In the genomic region with DNA sequence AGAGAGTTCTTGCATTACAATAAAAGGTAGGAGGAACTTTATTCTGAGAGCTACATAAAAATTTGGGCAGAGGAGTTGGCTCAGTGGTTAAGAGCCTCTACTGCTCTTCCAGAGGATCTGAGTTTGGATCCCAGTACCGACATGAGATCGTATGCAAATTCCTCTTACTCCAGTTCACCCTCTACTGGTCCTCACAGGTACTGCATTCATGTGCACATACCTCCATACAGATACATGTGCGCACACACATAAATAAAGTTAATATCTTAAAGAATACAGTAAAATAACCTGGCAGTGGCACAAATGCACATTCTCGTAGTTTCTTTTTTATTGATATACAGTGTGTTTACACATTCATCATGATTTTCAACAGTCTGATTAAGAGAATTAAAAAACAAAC, we compare ENCODE assay signal across 25 mouse cellular contexts.
DNase-seq lines count a peak whose midpoint lies in the region; ATAC-seq and TF ChIP-seq lines count a peak whose summit lies in the region.
"Had no signal": no experiment of that assay in that cellular context is flagged by ENCODE, and none has a peak within 500 bp of the region (broad histone marks: within the 10 kb centered on the region; RNA-seq: fewer than 3 reads in every experiment).

No protein-coding gene starts in this region.

- no peaks in the 10 kb centered on the region for H3K27me3 ChIP-seq in heart, adult 2 months (ENCODE audit: control insufficient read depth, insufficient read depth, low read length)
- no peaks in the 10 kb centered on the region for H3K27me3 ChIP-seq in liver, postnatal 0 days (ENCODE audit: insufficient read depth, low read length)
- H3K27me3 ChIP-seq: forebrain, embryonic 12.5 days; heart, embryonic 13.5 days; hindbrain, embryonic 12.5 days; megakaryocyte, embryonic 14.5 days; neural tube, embryonic 13.5 days had no signal

- 91% methylated on average over 4 of the region's 4 CpGs for WGBS in heart, adult 2 months
- WGBS in liver, postnatal 0 days (ENCODE audit: insufficient replicate concordance) = 79% methylated on average over 4 of the region's 4 CpGs

- 0 out of 2 replicates have a peak, but pooled peaks cover 2% of the 10 kb centered on the region for H3K9me3 ChIP-seq in liver, postnatal 0 days (ENCODE audit: low read length)
- H3K9me3 ChIP-seq: forebrain, embryonic 12.5 days had no signal

- no peaks in the 10 kb centered on the region for H3K36me3 ChIP-seq in heart, adult 2 months (ENCODE audit: control insufficient read depth, insufficient read depth, low read length)
- H3K36me3 ChIP-seq in liver, postnatal 0 days (replicated peaks; ENCODE audit: insufficient read depth, low read length) = no peaks in the 10 kb centered on the region
- H3K36me3 ChIP-seq: forebrain, embryonic 12.5 days; heart, embryonic 13.5 days; hindbrain, embryonic 12.5 days; neural tube, embryonic 13.5 days had no signal

- no peaks in the 10 kb centered on the region for H3K4me1 ChIP-seq in heart, adult 2 months (ENCODE audit: control insufficient read depth, insufficient read depth, low read length)
- no peaks in the 10 kb centered on the region for H3K4me1 ChIP-seq in liver, postnatal 0 days (ENCODE audit: insufficient read depth)
- H3K4me1 ChIP-seq: forebrain, embryonic 12.5 days; heart, embryonic 13.5 days; hindbrain, embryonic 12.5 days; megakaryocyte, embryonic 14.5 days; neural tube, embryonic 13.5 days had no signal

- no peaks in the 10 kb centered on the region for H3K79me2 ChIP-seq in heart, adult 2 months (replicated peaks; ENCODE audit: control insufficient read depth, insufficient read depth, low read length)

- no peak for TF ChIP-seq EP300 in heart, adult 2 months (IDR thresholded peaks at IDR 0.05; ENCODE audit: insufficient read depth, low read depth, low read length)
- no peak for TF ChIP-seq EP300 in liver, postnatal 0 days (IDR thresholded peaks at IDR 0.05; ENCODE audit: low read depth)

- no peak overlapping the region for H3K4me2 ChIP-seq in liver, postnatal 0 days (ENCODE audit: low read depth, low read length)
- H3K4me2 ChIP-seq: forebrain, embryonic 12.5 days; heart, embryonic 13.5 days; hindbrain, embryonic 12.5 days; neural tube, embryonic 13.5 days had no signal

- no peak overlapping the region for H3K9ac ChIP-seq in heart, adult 2 months (ENCODE audit: low read depth, low read length)
- H3K9ac ChIP-seq in liver, postnatal 0 days (replicated peaks) = no peak overlapping the region
- H3K9ac ChIP-seq: forebrain, embryonic 12.5 days; heart, embryonic 13.5 days; hindbrain, embryonic 12.5 days; neural tube, embryonic 13.5 days had no signal

- intact Hi-C loops in heart, adult 2 months (cut with DNase I) = no loop called here
- intact Hi-C loops in heart, postnatal 25 days (cut with DNase I) = no loop called here

- peak; percentile 34 for TF ChIP-seq CTCF in heart, adult 2 months (IDR thresholded peaks at IDR 0.05)
- TF ChIP-seq CTCF in liver, postnatal 0 days (IDR thresholded peaks at IDR 0.05; ENCODE audit: low read depth) = peak; percentile 24; the same call in 1 of the 2 replicates
- TF ChIP-seq CTCF in brain, embryonic 14.5 days (IDR thresholded peaks at IDR 0.05; ENCODE audit: borderline replicate concordance, extremely low read depth, insufficient read depth, insufficient read length) = peak; percentile 28; the same call in 1 of the 2 replicates

- no peak overlapping the region for H3K27ac ChIP-seq in heart, adult 2 months
- no peak overlapping the region for H3K27ac ChIP-seq in liver, postnatal 0 days (ENCODE audit: low read depth)
- H3K27ac ChIP-seq: forebrain, embryonic 12.5 days; heart, embryonic 13.5 days; hindbrain, embryonic 12.5 days; neural tube, embryonic 13.5 days had no signal

- TF ChIP-seq POLR2A in heart, adult 2 months (IDR thresholded peaks at IDR 0.05; ENCODE audit: insufficient read depth, low read depth, low read length) = no peak
- no peak for TF ChIP-seq POLR2A in brain, embryonic 14.5 days (IDR thresholded peaks at IDR 0.05; ENCODE audit: borderline replicate concordance, extremely low read depth, insufficient read depth, insufficient read length, poor library complexity, severe bottlenecking)

- DNase-seq in heart, adult 2 months = no peak
- no peak for DNase-seq in heart, postnatal 25 days (ENCODE audit: low spot score)
- no peak for DNase-seq in liver, postnatal 0 days
- DNase-seq in liver (no peak), ES-CJ7 (ENCODE audit: low read depth, low spot score) (peak; percentile 40)
- DNase-seq in brain, embryonic 14.5 days (ENCODE audit: low read depth) = no peak
- no peak for DNase-seq in frontal cortex, postnatal 25 days (ENCODE audit: low spot score in 2 of 2)
- DNase-seq: adrenal gland, adult 2 months; cerebellum, adult 18-20 months; gastrocnemius, postnatal 25 days; heart, adult 18-20 months; heart, postnatal 14 days; kidney, adult 8-10 months; kidney, postnatal 14 days; midbrain, embryonic 14.5 days; retina, postnatal 1 day; thymus, postnatal 25 days had no signal

- no peak for ATAC-seq in liver, postnatal 0 days
- ATAC-seq in monocyte, adult 5-6 weeks (replicated peaks; ENCODE audit: insufficient number of reproducible peaks, low FRiP score, low TSS enrichment, poor library complexity, severe bottlenecking) = no peak
- ATAC-seq: inflammation-experienced regulatory T-cells, adult 6 months had no signal

- no peak overlapping the region for H3K4me3 ChIP-seq in heart, adult 2 months
- no peak overlapping the region for H3K4me3 ChIP-seq in liver, postnatal 0 days (ENCODE audit: low read depth, low read length)
- H3K4me3 ChIP-seq: forebrain, embryonic 12.5 days; heart, embryonic 13.5 days; hindbrain, embryonic 12.5 days; megakaryocyte, embryonic 14.5 days; myocyte; neural tube, embryonic 13.5 days had no signal
